Mouse (Mus musculus) urinary bladder, postnatal 25 days (tissue): ENCODE measurements around the gene Rbp7.
"Not testable (repeated sequence)": the region's sequence is repeated elsewhere in the genome, so short reads cannot be mapped to it uniquely, and the experiment has no call there.

Experiments used
- DNase-seq: peaks from one replicate; pipeline ENCODE4 v3.0.0; 2022; ENCODE audit warnings: low spot score

Gene Rbp7

GRCm38 (mm10) chr4:149454879-149455278 lies at the start of gene Rbp7:
TSS of gene Rbp7 (minus strand) at chr4:149454978.
- DNase-seq, result no peak

- no peak for DNase-seq
These were observed 49.6 kb upstream of the Rbp7 start for GRCm38 (mm10) chr4:149504363-149504762.

GRCm38 (mm10) chr4:149499790-149500189 lies 45.0 kb upstream of the Rbp7 start:
- no peak for DNase-seq

GRCm38 (mm10) chr4:149498901-149499300 lies 44.1 kb upstream of the Rbp7 start:
- DNase-seq, result no peak

GRCm38 (mm10) chr4:149496612-149497011 lies 41.8 kb upstream of the Rbp7 start:
- no peak for DNase-seq

- DNase-seq, result no peak
These were observed 36.4 kb upstream of the Rbp7 start for GRCm38 (mm10) chr4:149491151-149491550.

- DNase-seq, result no peak
These were observed 34.9 kb upstream of the Rbp7 start for GRCm38 (mm10) chr4:149489415-149490240.

GRCm38 (mm10) chr4:149487729-149488128 lies 33.0 kb upstream of the Rbp7 start:
- no peak for DNase-seq

GRCm38 (mm10) chr4:149485825-149486206 lies 31.0 kb upstream of the Rbp7 start:
- no peak for DNase-seq

- peak; percentile 92 for DNase-seq
These were observed 30.5 kb upstream of the Rbp7 start, which contains the start of the genes Nmnat1 and Lzic for GRCm38 (mm10) chr4:149485053-149485824. TSS of gene Nmnat1 (minus strand) at chr4:149485202. TSS of gene Lzic (plus strand) at chr4:149485229.

GRCm38 (mm10) chr4:149484566-149484965 lies 29.8 kb upstream of the Rbp7 start:
- DNase-seq, result no peak

- DNase-seq, result no peak
These were observed 22.3 kb upstream of the Rbp7 start, which contains the start of gene Tmem274 for GRCm38 (mm10) chr4:149477078-149477477. TSS of gene Tmem274 (plus strand) at chr4:149477378.

- DNase-seq, result no peak
These were observed 20.3 kb upstream of the Rbp7 start for GRCm38 (mm10) chr4:149475096-149475495.

- no peak for DNase-seq
These were observed 14.8 kb upstream of the Rbp7 start for GRCm38 (mm10) chr4:149469557-149469956.

- DNase-seq, result no peak
These were observed 8.7 kb upstream of the Rbp7 start for GRCm38 (mm10) chr4:149463435-149463950.

GRCm38 (mm10) chr4:149462305-149462971 lies 7.7 kb upstream of the Rbp7 start:
- no peak for DNase-seq

- no peak for DNase-seq
These were observed 7.0 kb upstream of the Rbp7 start for GRCm38 (mm10) chr4:149461579-149462304.

GRCm38 (mm10) chr4:149460475-149460874 lies 5.7 kb upstream of the Rbp7 start:
- DNase-seq, result not testable (repeated sequence)

GRCm38 (mm10) chr4:149459425-149459824 lies 4.6 kb upstream of the Rbp7 start:
- DNase-seq, result no peak

GRCm38 (mm10) chr4:149458526-149458925 lies 3.7 kb upstream of the Rbp7 start:
- DNase-seq, result no peak

- DNase-seq, result peak; percentile 31
These were observed 3.2 kb upstream of the Rbp7 start for GRCm38 (mm10) chr4:149457831-149458430.
